Mouse (Mus musculus): ENCODE data around the gene Map7d1. TPM values are rescaled to one million over a fixed set of nuclear protein-coding genes. Genes with fewer than 3 reads are reported as not detected.

Gene Map7d1
- total RNA-seq, 2 experiments from 2014 or later, result 8.0 to 14.5 TPM

DNA sequence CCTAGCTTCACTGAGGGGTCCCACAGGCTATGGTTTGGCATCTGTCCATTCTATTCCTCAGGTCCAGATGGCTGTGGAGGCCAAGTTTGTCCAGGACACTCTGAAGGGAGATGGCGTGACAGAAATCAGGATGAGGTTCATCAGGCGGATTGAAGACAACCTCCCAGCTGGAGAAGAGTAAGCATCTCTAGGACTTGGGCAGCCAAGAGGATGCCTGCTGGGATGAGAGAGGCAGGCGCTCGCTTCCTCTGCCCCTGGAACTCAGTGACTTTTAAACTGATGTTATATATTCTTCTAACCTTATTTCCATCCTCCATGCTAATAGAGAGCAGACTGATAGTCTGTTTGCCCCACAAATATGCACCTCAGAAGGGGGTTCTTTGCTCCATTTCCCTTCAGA lies 18.9 kb upstream of the Map7d1 start:
- ATAC-seq (replicated peaks; ENCODE audit: low FRiP score, low TSS enrichment, poor library complexity, severe bottlenecking), result no peak

GRCm38 (mm10) chr4:126273753-126274152 lies 17.6 kb upstream of the Map7d1 start:
- no peak for ATAC-seq (replicated peaks; ENCODE audit: low FRiP score, low TSS enrichment, poor library complexity, severe bottlenecking)

DNA sequence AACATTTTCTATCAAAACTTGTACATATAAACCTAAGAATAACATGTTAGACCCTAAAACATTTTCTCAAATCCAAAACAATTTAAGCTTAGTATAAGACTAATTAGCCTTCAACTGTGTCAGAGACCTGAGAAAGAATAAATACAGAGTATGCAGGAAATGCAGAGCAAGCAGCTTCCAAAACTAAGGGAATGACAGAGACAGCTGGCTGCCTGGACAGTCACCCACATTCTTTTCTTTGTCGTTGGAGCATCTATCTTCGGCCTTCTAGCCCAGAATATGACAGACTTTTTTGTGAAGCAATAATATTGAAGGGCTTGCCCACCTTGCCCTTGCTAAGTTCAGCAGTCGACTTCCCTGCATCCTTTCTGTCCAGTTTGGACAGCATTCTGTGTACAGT lies 13.1 kb upstream of the Map7d1 start:
- no peak for ATAC-seq (replicated peaks; ENCODE audit: low FRiP score, low TSS enrichment, poor library complexity, severe bottlenecking)

- peak; percentile 93 for ATAC-seq (replicated peaks; ENCODE audit: low FRiP score, low TSS enrichment, poor library complexity, severe bottlenecking)
These were observed 6.1 kb upstream of the Map7d1 start, which contains the start of gene Trappc3 for GRCm38 (mm10) chr4:126262119-126262807. TSS of gene Trappc3 (plus strand) at chr4:126262325.

DNA sequence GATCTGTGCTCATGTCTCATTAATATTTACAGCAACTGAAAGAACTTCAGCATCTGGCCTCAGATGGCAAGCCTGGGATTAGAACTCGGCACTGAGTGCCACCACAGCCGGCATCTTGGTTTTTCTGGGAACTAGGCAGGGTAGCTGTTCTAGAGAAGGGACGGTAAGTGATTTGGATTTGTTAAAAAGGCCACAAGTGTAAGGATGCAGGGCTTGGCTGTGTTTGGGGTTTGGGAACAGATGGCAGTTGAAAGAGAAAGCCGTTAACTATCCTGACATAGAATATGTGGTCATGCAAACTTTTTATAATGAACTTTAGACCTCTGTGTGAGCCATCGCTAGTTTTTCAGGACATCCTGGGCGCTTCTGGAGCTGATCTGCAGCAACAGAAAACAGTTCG lies 5.5 kb upstream of the Map7d1 start:
- ATAC-seq (replicated peaks; ENCODE audit: low FRiP score, low TSS enrichment, poor library complexity, severe bottlenecking), result no peak

DNA sequence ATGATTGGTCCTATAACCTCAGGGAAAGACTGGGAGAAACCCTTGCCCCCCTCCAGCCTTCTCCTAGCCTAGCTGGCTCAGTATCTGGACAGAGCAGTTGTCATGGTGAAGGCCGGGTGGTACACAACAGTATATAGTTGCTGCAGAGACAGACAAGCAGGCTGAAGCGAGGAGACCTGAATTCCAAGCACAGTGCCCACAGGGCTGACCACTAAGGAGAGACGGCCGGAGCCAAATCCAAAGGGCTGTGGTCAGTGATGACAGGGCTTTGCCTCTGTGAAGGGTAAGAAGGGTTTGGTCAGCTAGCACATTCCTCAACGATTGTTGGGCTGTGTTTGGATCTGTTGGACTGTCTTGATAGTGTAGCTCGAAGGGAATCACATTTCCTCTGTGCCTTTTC lies 5.1 kb upstream of the Map7d1 start:
- no peak for ATAC-seq (replicated peaks; ENCODE audit: low FRiP score, low TSS enrichment, poor library complexity, severe bottlenecking)

DNA sequence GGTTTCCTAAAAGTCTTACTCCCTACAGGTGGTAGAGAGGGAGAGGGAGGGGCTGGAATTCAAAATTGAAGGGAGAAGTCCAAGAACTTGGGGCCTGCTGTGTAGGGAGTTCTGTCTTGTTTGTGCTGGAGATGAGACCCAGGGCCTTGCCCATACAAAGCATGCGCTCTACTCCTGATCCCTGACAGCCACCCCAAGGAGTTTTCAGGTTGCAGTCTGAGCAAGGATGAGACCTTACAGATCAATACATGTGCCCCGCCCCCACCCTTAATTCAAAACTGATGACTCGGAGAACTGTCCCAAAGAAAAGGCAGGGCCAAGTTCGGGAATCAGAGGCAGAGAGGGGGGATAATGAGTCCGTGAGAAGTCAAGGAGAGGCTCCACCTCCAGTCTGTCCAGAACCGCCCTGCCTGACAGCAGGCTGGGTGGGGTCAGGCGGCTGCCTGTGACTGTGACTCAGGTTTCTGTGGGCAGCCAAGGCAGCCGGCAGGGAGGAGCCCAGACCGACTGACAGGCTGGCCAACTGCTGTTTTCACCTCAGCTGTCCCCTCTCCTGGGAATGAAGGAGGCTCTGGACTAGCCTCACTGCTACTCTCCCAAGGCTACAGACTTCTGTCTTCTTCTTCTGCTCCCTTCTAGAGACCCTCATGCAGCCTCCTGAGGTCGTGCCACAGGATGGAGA lies 4.5 kb upstream of the Map7d1 start:
- ATAC-seq (replicated peaks; ENCODE audit: low FRiP score, low TSS enrichment, poor library complexity, severe bottlenecking), result peak; percentile 62

GRCm38 (mm10) chr4:126259523-126260160 lies 3.5 kb upstream of the Map7d1 start:
- no peak for ATAC-seq (replicated peaks; ENCODE audit: low FRiP score, low TSS enrichment, poor library complexity, severe bottlenecking)

DNA sequence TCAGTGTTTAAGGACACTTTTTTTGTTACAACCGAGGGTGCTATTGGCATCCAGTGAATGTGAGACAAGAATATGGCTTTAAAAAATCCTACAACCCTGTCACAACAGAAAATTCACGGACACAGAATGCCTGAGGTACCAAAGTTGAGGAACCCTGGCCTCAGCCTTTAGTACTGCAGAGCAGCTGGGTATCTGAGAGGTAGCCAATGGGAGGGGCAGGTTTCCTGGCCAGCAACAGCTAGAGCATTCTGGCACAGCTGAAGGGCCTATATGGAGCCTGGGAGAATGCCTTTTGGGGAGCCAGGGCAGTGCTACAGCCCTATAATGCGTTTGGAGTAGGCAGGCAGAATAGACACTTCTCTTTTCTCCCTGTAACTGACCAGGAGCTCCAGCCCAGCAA lies 2.9 kb upstream of the Map7d1 start:
- ATAC-seq (replicated peaks; ENCODE audit: low FRiP score, low TSS enrichment, poor library complexity, severe bottlenecking), result no peak

DNA sequence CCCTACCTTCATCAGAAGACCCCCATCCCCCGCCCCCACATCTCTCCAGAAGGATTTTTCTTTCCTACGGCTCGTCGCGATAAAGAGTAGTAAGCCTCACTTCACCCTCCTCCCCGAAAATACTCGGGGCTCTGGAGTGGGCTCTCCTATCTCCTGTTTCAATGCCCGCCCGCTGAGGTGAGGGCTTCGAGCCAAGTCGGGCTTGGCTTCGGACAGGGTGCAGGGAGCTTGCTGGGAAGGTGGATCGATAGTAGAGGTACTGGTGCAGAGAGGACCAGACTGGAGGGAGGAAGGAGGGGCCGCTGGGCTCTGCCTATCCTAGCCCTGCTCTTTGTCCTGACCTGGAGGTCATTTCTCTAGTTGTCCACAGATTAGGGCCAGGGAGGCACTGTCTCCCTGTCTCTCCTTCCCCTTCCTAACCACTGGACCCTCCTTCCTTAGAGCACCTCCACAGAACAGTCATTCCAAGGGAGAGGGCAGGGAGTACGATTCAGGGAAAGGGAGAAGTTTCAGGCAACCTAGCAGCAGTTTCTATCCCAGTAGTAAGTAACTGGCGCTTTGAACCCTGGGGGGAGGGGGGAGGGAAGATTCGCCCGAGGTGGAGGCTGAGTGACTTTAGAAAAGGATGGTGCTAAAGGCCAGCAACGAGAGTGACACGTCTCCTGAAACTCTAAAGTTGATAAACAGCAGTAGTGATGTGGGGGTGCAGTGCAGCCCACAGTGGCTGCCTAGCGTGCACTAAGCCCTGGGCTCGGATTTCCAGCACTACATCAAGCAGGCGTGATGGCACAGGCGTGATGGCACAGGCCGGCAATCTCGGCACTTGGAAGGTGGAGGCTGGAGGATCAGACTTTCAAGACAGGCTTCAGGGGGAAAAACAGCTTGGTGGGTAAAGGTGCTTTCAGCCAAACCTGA lies 1.1 kb upstream of the Map7d1 start:
- ATAC-seq (replicated peaks; ENCODE audit: low FRiP score, low TSS enrichment, poor library complexity, severe bottlenecking), result 0 out of 2 replicates have a peak, but pooled peaks have one; percentile 11

- ATAC-seq (replicated peaks; ENCODE audit: low FRiP score, low TSS enrichment, poor library complexity, severe bottlenecking), result no peak
These were observed 786 bp downstream of the Map7d1 start for GRCm38 (mm10) chr4:126255113-126256001.

DNA sequence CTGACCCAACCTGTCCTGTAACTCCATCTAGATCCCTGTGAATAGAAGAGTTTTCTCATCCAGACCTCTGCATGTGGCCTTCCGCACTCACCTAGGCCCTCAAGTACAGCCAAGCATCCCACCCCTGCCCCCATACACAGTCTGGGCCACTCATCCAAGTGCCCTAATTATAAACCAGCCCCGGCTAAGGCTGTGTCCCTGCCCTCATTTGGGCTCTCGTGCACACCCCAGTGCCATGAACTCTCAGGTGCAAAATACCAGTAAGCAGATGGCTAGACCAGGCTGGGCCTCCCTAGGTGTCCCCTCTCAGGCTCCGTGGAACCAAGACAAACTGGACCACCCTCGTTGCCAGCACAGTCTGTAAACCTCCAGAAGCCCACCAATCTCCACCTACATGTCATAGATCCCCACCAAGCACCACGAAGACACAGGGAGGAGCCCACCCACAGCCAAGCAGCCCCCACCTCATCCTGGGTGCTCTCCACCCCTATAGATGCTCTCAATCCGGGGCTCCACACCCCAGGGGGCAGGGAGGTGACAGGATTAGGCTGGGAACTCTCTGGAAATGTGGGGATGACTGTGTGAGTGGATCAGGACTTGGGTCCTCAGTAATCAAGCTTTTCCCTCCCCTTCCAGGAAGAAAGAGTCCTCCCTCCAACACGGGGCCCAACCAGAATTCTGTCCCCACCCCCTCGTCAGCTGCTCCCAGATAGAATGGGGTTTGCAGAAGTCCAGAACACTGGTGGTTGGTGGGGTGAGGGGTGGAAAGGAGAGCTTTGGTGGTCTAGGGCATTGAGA lies 1.6 kb downstream of the Map7d1 start:
- ATAC-seq (replicated peaks; ENCODE audit: low FRiP score, low TSS enrichment, poor library complexity, severe bottlenecking), result no peak

GRCm38 (mm10) chr4:126253637-126254272 lies 2.4 kb downstream of the Map7d1 start:
- peak; percentile 26; the same call in 1 of the 2 replicates for ATAC-seq (replicated peaks; ENCODE audit: low FRiP score, low TSS enrichment, poor library complexity, severe bottlenecking)

DNA sequence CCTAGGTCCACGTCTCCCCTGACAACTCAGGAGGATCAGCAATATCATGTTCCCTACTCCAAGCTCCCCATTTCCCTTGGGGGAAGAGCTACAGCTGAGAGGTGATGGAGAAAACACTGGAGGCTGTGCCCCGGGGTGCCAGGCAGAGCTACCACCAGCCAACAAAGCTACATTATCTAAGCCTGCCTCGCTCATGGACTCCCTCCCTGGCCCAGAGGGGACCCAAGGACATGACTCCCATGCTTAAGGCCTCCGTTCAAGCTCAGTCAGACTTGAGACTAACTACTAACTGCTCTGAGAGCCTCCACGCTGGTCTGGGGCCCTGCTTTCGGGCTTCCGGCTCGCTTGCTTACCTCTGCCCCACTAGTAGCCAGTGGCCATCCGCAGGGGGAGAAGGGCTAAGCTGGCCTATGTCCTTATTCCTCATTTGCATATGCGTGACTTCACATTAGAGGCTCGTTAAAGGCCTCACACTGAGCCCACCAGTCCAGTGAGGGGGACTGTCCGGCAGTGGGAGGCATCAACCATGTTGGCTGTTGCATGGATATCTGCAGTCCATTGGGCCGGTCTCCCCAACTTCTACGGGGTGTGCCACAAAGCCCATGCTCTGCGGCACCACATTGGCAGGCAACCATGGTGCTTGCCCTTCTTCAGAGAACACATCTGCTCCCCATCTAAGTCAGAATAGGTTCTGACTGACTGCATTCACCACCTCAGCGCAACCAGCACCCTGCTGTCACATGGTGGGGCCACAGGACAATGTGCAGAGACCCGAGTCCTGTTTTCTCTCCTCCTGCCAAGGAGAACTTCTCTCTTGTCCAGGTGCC lies 3.5 kb downstream of the Map7d1 start:
- ATAC-seq (replicated peaks; ENCODE audit: low FRiP score, low TSS enrichment, poor library complexity, severe bottlenecking), result no peak

- ATAC-seq (replicated peaks; ENCODE audit: low FRiP score, low TSS enrichment, poor library complexity, severe bottlenecking), result no peak
These were observed 4.4 kb downstream of the Map7d1 start for GRCm38 (mm10) chr4:126251655-126252254.

DNA sequence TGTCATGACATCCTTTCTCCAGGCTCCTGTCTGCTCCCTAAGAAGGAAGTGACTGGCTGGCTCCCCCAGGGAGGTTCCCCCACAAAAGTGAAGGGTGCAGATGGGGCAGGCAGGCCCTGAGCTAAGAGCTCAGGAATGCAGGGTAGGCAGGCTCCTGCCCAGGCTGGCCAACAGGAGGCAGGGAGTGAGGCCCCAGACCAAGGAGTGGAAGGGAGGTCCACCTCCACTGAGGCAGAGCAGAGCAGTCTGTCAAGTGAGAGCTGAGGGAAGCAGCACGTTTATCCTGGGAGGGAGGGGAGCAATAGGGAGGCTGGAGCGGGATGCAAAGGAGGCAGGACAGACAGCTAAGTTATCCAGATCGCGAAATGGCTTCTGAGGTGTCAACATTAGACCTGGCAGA lies 5.5 kb downstream of the Map7d1 start:
- ATAC-seq (replicated peaks; ENCODE audit: low FRiP score, low TSS enrichment, poor library complexity, severe bottlenecking), result no peak

Measured in megakaryocyte-erythroid progenitor cell, adult 5-6 weeks (primary cell).